Mouse (Mus musculus) right cerebral cortex, adult 2 months (tissue): ENCODE results near the gene Vmn1r86.
A peak's percentile ranks its signal among the peaks of the same experiment; 100 is the strongest.
"Not testable (repeated sequence)": the region's sequence is repeated elsewhere in the genome, so short reads cannot be mapped to it uniquely, and the experiment has no call there.

ENCODE experiments used
- DNase-seq, 2 experiments: peaks; one replicate each; pipeline ENCODE4 v3.0.0; 2021 to 2022; ENCODE audit warnings: low spot score in 2 of 2

Vmn1r86 gene

DNA sequence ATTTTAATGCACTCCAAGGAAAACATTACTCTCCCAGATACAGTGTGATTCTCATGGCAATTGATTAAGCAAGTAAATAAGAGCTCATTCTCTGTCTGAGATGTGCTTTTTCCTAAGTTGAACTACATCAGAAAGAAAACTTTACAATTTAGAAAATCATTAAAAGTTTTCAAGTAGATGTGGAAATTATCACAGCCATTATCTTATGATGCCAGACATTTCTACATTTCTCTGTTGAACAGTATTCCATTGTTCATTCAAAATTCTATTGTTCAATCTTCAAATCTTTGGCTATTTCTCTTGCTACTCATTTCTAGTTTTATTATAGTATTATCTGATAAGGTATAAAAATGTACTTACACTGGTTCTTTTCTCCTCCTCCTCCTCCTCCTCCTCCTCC lies at the start of gene Vmn1r86:
TSS of gene Vmn1r86 (minus strand) at position 101 of the 400 bp plus-strand sequence.
- DNase-seq = no peak

DNA sequence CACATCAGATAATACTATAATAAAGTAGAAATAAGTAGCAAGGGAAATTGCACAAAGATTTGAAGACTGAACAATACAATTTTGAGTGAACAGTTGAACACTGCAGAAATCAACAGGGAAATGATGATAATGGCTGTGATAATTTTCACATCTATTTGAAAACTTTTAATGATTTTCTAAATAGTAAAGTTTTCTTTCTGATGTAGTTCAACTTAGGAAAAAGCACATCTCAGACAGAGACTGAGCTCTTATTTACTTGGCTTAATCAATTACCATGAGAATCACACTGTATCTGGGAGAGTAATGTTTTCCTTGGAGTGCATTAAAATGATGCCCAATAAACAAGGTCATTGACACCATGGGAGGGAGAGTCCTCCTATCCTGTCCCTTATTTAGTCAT lies 39.6 kb upstream of the Vmn1r86 start, which contains the start of gene Vmn1r88:
TSS of gene Vmn1r88 (plus strand) at position 301 of the 400 bp plus-strand sequence.
- DNase-seq = no peak

DNA sequence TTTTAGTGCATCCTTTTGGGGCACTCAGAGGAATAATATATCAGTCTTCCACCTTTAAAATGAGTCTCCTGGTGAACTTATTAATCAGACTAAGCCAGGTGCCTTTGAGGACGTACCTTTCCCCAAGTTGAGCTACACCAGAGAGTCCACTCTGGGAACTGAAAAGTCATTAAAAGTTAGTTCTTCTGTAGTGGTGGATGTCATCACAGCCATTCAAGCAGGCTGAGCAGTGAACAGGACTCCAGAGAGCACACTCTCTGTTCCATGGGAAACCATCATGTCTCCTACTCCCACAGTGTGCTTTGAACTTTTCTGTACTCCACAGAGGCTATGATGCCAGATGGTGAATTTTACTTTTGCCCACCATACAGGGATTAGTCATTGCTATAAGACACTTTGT lies 20.3 kb upstream of the Vmn1r86 start, which contains the start of gene Vmn1r87:
TSS of gene Vmn1r87 (minus strand) at position 101 of the 400 bp plus-strand sequence.
- no peak for DNase-seq

DNA sequence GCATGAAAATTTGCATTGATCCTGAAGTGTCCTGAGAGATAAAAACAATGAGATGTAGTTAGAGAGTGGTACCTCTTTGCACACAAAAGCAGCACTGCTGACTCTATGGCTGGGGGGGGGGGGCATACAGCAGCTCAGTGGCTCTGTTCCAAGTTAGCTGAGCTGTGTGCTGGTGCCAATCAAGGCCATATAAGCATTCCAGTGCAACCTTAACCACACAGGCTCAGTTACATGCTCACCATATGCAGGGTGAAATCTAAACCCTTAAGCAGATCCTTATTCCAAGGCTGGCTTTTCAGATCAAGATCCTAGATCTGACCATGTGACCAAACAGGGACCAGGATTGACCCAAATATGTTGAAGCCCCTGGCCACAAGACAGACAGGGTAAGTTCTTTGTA lies 17.6 kb upstream of the Vmn1r86 start:
- no peak for DNase-seq

DNA sequence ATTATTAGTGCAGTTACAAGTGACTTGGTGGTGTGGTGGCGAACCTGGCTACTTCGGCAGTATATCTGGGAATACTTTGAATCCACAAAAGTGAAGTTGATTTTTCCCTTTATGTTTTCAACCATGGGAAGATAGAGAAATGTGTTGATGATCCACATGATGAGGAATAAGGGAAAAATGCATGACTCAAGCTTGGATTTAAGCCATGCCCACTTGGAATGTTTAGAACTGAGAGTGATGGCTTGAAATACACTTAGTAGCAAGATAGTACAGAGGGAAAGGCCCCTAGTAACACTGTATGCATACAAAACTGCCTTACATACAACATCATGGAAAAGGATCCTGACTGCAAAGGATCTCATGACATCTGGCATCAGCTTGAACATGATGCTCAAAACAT lies 12.1 kb upstream of the Vmn1r86 start:
- no peak for DNase-seq

DNA sequence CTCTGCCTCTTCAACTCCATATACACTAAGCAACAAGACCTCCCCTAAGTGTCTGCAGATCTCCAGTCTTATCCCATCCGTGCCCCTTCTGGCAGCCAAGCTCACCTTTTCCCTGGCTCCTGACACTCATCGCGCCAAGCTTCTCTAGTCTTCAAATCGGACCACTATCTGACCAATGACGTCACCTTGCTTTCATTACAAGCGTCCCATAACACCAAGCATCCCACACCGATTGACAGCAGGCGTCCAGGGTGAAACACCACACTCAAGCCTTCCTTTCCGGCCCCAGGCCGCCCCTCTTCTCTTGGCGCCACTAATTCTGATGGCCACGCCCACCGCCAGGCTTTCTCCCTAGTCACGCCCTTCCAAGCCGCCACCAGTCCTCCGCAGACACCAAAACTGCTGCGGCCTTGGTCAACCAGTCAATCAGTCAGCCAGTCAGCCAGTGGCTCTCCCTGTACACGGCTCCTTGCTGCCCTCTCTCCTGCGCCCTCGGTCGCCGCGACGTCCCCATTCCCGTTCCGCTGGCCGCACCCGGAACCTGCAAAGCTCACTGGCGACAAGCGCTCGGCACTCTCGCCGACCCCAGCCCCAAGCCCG lies 3.9 kb upstream of the Vmn1r86 start:
- DNase-seq = peak in 1 of 2 experiments; percentile 1

DNA sequence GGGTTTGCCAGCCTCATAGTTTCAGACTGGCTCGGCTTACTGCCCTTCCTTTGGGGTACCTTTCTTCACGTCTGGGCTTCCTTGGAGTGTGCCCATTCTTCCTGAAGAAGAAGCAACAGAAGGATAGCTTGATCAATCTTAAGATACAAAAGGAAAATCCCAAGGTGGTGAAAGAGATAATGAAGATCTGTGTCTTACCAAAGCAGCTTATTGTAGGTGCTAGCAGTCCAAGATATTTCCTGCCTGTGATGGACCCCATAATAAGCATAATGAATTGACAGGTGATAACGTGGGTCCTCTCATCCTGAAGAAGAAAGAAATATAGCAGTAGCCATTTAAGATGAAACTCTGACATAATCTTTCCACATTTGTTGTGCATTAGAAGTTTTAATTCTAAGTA lies 24.6 kb downstream of the Vmn1r86 start, which contains the start of gene Vmn1r85:
TSS of gene Vmn1r85 (minus strand) at position 101 of the 400 bp plus-strand sequence.
- no peak for DNase-seq

DNA sequence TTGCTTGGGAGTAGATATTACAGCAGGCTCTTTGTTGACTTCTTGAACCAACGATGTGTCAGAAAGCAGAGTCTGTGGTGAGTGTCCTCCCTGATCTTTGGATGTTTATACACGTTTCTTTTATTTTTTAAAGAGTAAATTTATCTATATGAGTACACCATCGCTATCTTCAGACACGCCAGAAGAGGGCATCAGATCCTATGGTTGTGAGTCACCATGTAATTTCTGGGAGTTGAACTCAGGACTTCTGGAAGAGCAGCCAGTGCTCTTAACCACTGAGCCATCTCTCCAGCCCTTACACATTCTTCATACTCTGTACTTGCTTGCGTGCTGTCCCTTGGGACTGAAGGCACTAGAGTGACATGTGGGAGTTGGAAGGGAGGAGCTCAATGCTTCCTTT lies 47.4 kb downstream of the Vmn1r86 start:
- DNase-seq = no peak

DNA sequence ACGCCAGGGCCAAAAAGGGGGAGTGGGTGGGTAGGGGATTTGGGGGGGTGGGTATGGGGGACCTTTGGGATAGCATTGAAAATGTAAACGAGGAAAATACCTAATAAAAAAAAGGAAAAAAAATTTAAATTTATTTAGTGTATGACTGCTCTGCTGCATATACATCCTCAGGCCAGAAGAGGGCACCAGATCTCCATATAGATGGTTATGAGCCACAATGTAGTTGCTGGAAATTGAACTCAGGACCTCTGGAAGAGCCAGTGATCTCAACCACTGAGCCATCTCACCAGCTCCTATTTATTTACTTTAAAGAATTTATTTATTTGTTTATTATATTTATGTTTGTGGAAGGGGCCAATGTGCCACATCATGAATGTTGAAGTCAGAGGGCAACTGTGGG lies 56.3 kb downstream of the Vmn1r86 start:
- not testable (repeated sequence) for DNase-seq

DNA sequence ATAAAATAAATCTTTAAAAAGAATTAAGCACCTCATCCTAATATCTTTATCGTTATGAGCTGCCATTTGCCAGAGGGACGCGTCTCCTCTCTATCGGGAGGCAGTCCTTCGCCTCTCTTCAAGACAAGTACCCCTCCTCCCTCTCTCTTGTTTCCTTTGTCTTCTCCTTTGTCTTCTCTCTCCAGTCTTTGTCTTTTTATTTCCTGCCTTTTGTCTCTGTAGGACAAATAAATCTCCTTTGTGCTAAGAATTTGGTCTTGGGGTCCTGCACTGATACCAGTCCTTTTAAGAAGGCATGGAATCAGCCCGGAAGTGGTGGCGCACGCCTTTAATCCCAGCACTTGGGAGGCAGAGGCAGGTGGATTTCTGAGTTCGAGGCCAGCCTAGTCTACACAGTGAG lies 60.2 kb downstream of the Vmn1r86 start:
- DNase-seq = no peak

DNA sequence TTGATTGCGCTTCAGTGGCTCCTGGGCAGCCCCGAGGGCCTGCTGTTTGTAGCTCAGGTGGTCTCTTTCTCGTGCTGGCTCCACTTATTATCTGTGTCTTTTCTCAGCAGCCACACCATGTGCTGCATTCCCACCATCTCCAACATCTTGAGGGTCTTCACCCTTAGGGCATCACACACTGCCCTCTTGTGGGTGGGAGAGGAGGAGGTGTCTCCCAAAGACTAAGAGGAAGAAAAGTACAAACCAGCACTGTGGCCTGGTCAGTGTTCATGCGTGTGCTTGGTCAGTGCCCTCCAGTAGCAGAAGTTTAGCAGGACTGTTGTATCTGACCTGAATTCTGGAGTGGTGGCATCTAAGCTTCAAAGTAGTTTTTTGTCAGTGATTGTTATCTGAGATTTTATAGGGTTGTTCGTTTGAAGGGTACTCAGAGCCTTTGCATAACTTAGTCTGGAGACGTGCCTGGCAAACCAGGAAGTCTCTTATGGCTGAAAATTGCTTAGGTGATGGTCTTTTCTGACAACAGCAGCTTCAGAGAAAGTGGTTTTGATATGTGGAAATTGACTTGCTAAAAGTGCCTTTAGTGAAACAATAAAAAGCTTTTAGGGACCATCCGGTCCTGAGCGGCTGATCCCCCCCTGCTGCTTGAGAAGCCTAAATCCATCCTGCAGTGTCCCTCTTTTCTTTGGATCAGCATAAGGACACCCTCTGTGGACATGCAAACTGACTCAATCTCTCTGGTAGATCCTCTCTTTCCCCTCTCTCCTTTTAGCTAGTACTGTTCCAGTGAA lies 62.6 kb downstream of the Vmn1r86 start:
- DNase-seq = no peak

DNA sequence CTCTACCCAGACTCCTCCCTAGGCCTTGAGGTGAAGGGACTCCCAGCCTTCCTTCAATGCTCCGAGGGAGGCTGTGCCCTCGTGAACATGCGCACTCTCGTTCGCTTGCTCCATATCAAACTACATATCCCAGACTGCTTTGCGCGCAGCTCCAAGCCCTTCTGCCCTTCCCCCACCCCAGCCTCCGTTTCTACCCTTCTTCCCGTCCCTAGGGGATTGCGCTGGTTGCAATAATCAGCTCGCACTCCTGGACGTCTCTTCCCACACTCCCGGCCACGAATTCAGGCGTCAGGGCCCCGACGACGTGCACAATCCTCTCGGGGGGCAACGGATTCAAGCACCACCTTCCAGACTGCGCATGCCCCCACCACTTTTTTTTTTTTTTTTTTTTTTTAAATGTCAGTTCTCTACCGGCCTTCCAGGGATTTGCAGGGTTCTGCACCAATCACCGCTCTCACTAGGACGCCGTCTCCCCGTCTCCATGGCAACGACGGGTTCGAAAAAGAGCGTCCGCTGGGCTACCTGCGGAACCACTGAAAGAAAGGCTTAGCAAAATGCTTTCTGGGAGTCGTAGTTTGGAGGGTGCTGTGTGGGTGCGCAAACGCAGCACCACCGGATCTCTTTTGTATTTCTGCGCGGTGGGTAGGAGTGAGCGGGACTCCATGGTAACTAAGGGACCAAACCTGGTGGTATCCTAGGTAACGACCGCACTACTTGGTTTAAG lies 65.3 kb downstream of the Vmn1r86 start, which contains the start of gene Mzf1:
TSS of gene Mzf1 (minus strand) at position 478 of the 724 bp plus-strand sequence.
- DNase-seq = peak; percentile 95 to 96

DNA sequence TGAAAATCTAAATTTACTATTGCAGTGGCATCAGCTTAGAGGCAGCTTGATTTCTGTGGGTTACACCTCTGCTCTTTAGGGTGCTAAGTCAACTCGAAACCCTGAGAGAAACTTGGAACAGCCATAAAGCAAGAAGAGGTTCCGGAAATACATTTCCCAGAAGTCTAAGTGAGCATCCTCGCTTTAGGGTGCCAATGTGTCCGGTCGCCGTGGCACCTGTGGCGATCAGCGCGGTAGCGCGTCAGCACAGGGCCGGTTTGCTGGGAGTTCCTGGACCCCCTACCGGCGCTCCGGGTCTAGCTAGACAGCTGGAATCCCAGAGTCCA lies 65.8 kb downstream of the Vmn1r86 start:
- no peak for DNase-seq

DNA sequence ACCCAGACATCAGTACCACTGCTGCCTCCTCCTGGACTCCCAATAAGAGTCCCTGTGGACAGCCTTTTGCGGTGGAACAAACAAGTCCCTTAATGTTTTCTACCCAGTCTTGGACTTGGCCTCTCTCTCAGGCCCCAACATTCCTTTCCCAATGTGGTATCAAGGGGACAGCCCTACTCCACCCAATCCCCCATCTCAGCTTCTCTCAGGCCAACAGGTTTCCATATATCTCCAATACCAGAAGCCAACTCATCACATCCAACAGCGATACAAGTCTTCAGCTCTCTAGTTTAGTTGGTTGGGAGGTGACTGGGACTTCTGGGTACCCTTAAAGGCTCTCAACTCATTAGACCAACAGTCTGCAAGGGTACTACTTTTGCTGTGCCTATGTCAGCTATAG lies 66.2 kb downstream of the Vmn1r86 start:
- no peak for DNase-seq

DNA sequence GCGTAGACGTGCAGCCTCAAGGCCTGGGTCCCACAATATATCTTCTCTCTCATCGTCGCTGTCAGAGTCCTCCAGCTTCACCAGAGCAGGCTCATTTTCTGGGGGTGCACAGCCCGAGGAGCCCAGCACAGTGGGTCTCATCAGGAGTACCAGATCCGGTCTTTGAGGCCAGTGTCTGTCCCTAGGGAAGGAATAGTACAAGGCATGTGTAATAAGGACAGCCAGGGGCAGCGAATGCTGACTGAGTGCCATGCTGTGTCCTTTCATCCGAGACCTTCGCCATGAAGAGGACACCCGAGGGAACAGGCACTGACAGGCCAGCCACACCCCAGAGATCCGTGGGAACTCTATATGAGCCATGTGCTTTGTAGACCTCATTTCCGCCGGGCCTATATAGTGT lies 66.7 kb downstream of the Vmn1r86 start:
- DNase-seq = no peak
